Mouse (Mus musculus) lung, postnatal 14 days (tissue): ENCODE measurements at regions not wholly inside any gene's neighbourhood (a gene's known extent, or its start where the extent isn't known, plus 50 kb on each side); places are given as distances from the start of the nearest gene placed in this dataset.
"Not testable (repeated sequence)": the region's sequence is repeated elsewhere in the genome, so short reads cannot be mapped to it uniquely, and the experiment has no call there.

Experiments used
- DNase-seq: peaks from one replicate; pipeline ENCODE4 v3.0.0; 2021

DNA sequence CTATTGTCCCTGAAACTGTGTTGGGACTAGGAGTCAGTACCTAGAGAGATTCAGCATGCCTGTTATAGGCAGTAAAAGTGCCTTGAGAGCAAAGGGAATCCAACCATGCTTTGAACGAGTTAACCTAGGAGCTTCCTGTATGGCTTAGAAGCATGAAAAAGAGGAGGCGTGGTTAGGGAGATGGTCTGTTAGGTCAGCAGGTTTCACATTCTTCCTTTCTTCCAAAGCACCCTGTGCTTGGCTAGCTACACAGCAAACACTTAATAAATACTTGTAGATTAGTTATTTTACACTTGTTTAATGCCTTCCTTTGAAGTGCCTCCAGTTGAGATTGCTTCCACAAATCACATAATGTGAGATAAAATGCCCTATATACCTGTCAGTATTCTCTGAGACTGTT lies 284.9 kb upstream of the Adgra3 start:
- DNase-seq, result no peak

DNA sequence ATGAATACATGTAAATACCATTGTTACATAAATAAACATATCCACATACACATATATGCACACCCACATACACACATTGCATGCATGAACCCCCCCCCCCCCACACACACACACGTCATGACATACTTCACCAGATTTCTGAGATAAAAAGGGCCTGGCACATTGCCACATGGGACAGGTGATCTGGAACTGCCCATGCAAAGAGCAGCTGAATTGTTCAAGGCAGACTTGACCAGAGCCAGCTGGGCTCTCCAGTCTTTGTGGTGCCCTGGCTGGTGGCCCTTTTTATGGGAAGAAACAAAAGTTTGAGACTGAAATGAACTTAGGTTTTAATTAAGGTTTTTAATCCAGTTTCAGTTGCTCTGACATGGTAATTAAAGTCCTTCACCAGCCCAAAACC lies 250.7 kb upstream of the Adgra3 start:
- no peak for DNase-seq

DNA sequence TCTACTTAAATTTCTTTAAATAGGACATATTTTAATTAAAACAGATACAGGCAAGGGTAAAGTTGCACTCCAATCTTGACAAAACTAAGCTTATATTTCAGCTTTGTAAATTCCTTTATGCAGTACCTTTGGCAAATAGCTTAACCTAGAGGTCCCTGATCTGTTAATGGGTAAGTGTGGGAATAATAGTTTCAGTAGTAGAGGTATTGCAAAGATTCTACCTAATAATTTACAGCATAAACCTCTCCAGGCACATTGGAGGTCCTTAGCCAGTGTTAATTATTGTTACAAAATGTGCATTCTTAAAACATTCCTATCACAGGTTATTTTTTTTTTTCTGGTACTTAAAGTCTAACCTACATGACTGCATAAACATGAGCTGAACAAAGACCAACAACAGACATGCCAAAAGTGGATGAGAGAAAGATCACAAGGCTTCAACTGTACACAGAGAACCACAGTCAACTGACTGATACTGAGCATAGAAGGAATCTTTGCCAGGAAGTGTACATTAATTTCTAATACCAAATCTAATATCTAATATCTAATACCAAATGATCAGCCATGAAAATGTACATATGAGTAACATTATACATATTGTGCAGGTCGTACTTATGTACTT lies 245.2 kb upstream of the Adgra3 start:
- DNase-seq, result no peak

DNA sequence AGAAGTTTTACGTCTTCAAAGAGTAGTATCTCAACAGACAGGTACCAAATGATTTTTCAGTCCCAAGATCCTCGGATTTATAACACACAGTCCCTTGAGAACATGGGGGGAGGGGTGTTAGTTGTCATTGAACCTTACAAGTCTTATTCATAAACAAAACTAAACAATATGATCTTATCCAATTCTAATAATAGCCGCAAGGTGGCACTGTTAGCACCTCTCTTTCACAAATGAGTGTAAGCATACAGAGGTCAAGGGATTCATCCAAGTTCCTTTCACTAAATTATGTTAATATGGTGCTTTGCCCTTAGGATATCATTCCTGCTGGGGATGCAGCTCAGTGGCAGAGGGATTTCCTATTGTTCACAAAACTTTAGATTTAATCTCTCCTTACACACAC lies 235.0 kb upstream of the Adgra3 start:
- no peak for DNase-seq

DNA sequence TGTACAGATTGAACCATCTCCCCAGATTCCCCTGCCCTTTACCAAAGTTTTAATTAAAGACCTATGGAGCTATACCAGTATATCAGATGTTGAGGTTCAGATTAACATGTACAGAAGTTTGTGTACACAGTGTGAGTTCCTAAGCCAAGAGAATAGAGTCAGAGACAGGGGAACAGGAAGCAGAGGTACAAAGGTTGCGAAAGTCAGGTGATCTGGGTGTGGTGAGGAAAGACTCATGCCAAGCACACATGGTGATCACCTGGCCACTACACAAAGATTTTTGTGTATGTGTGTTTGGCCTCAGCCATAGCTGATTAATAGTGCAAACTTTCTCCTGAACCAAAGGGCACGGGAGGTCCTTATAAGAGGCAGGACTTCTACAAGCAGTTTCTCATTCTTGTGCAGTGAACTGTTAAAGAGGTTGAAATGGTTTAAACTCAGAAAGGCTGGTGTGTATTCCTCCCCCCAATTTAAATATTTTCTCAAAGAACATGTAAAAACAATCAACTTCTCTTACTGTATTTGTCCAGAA lies 232.1 kb upstream of the Adgra3 start:
- DNase-seq, result no peak

DNA sequence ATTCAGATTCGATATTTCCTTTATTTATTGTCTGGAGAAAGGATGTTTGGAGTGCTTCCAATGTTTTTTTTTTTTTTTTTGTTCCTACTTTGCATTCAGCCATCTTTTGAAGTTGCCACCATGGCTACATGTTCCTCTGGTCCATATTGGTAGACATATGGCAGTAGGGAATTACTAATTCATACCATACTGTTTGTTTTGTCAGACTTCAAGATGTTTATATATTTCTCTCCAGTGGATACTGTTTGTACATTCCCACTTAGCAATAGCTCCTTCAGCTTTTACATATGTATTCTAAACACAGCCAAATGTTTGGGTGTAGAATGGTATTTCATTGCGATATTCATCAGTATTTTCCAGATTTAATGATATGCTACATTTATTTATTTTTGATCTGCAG lies 201.6 kb upstream of the Adgra3 start:
- no peak for DNase-seq

DNA sequence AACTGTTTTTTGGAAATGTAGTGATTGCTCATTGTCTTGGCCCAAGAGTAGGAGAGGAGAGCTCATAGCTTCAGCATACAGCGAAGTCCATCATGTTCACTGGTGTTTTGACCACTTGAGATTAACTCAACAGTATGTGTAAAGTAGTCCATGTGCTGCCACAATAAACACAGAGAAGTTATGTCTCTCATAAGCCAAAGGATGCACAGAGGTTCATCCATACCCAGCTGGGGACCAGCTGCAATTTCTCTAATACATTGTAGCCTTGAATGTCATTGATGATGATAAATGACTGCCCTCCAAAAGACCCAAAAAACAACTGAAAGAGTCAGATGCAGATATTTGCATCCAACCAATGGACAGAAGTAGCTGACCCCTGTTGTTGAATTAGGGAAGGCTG lies 199.2 kb upstream of the Adgra3 start:
- no peak for DNase-seq

DNA sequence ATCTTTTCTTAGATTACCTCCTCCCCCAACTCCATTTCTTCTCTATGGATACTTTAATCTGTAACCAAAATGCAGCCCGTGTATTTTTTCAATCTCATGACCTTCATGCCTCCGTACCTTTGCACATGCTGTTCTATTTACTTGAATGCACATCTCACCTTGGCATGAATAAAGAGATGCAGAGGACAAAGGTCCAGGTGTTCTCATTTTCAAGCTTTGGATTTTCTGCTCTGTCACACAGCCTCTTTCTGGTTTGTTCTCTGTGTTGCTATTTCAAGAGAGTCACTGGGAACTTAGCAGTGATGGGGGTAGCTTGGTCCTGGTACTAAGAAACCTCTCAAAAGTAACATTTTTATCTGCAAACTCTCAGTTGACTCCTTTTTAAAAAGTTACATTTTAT lies 175.3 kb upstream of the Adgra3 start:
- no peak for DNase-seq

DNA sequence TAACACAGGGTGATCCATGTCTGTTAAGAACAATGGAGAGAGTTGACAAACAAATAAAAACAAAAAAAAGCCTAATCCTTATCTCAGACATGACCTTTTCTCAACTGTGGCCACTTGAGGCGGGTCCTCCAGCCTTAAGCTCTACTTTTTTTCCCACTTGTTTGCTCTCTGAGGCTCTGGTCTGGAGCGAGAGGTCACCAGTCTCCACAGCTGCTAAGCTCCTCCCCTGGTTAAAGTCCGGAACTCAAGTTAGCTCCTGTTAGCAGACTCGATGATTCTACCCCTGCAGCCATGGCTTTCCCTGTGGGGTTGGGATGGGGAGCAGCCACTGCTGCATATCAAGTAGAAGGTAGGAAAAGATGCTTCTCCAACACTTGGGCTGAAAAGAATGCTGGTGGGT lies 158.2 kb upstream of the Adgra3 start:
- no peak for DNase-seq

DNA sequence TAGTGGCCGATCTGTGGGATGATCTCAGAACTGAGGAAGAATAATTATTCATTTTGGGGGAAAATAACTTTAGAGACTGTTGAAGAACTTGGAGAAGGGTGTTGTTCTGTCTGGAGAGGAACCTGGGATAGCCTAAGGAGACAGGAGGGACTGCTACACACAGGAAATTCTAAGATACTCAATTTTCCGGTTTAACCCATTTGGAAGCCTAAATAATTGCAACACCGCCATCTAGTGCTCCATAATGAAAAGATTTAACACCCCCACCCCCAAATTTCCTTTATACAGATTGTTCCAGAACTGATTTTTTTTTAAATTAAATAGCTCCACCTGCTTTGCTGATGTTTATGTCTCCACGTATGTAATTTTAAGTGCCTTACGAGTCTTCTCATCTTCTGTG lies 157.2 kb upstream of the Adgra3 start:
- peak; percentile 2 for DNase-seq

DNA sequence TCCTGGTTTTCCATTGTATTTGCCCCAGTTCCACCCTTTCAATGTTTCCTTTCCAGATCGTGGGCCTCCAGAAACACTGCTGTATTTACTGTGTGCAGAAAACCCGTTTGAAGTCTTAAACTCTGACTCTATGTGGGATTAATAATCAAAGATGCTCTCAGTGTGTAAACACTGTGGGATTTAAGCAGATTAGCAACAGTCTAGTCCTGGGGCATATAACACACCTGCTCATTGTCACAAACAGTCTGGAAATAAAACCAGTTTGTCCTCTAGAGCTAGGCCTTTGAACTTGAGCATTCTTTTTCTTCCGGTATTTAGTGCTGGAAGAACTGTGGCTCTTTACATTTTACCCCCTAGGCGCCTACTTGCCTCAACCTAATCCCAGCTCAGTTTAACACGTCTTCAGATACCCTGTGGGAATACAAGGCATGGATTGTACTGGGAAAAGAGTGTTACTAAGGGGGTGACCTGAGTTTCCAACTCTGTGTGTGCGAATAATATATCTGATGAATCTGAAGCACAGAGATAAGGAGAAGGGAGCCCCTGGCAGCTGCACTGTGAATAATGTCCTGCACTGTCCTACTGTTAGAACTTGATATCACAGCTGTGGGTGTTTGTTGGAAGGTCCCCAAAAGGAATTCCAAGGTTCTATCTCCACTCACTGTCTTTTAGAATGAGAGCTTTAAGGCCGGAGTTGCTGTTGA lies 143.7 kb upstream of the Adgra3 start:
- no peak for DNase-seq

DNA sequence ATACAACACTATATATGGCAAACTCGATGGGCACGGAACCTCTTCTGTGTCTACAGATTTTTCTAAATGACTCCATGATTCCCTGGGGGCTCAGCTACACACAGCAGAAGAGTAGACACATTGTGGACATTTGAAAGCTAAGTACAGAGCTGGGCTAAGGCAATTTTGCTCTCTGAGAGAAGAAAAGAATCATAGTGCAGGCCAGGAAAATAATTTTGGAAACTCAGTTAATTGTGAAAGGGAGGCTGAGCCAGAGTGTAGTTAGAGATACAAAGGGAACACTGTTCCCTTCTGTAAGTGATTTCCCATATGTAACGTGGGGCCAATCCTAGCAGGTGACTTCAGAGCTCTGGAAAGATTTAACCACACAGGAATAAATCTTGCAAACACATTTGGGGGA lies 137.6 kb upstream of the Adgra3 start:
- DNase-seq, result no peak

DNA sequence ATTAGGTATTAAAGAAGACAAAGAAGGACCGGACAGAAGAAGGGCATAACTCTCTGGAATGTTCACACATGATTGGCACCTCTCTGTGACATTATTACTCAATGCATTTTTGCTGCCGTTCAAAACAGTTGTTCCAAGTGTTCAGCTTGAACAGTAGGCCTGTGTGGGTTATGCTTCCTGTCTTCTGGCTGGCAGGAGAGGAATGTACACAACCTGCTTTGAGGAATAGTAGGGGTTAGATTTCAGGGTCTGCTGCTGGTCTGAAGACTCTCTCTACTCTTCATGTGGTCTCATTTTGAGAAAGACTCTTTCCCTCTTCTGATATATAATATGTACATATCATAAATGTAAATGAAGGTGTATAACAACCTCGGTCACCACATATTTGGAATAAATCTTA lies 137.2 kb upstream of the Adgra3 start:
- DNase-seq, result no peak

DNA sequence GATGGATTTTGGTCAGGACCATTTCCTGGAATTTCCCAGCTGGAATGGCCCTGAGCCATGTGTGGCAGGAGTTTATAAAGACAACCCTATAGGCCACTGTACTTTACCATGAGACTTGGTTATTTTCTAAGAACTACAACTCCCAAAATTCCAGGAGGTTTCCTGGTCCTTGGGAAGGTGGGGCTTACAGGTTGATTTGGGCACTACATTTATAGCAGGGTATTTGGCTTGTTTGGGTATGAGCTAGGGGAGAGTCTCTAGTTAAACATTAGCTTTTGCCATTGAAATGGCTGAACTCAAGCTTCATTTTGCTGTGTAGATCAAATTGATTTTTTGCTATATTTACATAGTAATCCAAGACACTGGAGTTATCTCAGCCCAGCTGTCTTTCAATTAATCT lies 130.6 kb upstream of the Adgra3 start:
- no peak for DNase-seq

DNA sequence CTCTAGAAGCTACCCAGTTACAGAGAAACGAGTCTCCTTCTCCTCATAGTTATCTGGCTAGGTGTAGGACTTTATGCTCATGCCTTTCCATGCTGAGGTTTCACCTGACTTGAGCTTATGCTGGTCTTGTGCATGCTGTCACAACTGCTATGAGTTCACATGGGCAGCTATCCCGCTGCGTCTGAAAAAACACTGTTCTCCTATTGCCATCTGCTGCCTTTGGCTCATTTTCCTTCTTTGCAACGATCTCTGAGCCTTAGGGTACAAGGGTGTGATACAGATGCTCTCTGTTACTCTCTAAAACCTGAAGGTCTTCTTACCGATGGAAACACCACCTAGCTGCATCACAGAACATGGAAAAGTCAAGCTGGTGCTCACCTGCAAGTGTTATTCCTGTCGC lies 123.9 kb upstream of the Adgra3 start:
- no peak for DNase-seq

DNA sequence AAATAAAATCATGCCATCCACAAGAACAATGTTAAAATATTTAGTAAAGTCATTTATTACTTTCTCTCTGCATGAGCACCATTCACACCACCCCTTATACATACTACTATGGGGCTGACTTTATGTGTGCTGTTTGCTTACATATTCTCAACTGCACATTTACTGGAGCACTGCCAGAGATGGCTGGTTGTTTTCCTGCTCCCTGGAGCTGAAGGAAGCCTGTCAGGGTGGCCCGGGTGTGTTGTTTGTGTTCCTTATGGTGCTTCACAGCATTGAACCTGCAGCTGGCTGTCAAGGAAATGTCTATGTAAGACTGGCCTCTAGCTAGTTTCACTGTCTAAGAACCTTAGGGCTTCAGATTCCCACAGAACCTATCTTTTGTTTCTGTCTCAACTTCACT lies 97.8 kb upstream of the Adgra3 start:
- peak; percentile 2 for DNase-seq

DNA sequence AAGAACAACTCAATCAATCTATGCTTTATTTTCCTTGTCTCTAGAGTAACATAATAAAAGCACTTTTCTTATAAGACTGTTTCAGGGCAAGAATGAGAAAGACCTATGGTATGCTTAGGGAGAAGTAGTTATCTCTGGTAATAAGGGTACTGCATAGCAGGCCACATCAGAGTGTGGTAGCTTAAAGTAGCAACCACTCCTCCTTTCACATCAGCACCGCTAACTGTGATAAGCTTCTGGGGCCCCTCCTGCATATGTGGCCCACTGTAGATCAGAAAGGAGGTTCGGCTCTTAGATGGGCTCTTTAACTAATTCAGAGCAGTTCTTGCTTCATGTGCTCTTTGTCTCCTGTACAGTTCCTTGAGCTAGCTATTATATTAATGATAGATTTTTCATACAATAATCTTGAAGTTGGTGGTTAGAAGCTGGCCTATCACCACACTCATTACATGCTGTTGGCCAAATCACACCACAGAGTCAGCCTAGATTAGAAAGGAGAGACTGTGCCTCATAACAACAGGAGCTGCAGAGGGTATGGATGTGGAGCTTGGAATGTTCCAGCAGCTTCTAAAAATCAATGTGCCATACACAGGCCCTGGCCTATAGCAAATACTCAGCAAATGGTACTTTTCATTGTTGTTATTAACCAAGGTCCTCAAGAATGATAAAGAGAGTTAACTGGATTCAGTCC lies 96.5 kb upstream of the Adgra3 start:
- not testable (repeated sequence) for DNase-seq

DNA sequence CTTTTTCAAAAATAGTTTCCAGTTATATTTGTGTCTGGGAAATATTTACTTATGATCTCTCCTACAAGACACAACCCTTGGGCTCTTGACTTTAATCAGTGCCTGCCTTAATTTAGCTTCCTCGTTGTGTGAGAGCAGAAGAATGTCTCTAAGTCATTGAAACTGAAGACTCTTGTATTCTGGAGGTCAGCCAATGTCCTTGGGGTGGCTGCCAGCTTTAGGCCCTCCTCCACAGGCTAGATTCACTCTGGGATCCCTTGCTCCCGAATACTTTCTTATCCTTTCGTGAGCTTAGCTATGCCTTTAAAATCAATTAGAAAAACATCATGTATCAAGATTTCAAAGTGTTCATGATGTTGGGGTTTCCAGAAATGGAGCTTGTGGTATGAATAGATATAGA lies 88.1 kb upstream of the Adgra3 start:
- peak; percentile 73 for DNase-seq

DNA sequence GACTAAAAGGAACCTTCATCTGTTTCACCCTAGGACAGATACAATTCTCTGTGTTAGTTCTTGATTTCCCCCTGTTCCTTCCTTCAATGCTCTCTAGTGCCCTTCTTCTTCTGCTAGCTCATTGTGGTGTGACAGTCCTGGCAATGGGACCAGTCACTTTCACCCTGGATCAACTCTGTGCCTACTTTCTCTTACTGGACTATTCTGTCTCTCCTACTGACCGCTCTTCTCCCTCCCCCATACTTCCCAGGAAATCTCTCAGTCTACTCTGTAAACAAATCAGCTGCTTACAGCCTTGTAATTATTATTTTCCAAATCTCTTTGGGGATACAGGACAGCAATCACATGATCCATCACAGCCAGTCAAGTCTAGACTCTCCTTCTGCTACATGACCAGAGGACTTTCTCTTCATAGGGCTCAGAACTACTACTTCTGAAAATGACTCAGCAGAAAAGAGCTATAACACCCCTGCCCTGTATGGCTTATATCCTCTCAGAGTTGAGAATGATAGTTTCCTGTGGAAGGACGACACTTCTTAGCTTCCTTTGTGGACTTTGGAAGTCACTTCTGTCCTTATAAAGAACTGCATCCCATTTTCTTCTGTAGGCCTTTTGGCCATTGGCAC lies 86.8 kb upstream of the Adgra3 start:
- no peak for DNase-seq

DNA sequence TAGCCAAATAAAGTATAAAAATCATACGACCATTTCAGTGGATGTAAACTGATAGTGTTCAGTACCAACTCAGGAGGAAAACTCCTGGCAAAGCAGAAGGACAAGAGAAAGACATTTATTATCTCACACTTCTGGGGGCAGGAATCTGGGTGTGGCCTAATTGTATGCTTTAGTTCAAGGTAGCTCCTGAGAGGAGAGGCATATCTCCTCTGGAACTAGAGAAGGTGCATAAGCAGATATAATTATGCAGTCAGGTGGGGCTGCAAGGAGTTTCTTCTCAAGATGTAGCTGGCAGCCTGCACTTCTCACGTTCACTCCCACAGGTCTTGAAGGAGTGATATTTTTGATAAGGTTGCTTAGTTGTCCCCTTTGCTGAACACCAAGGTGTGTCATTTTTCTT lies 71.4 kb upstream of the Adgra3 start:
- no peak for DNase-seq

DNA sequence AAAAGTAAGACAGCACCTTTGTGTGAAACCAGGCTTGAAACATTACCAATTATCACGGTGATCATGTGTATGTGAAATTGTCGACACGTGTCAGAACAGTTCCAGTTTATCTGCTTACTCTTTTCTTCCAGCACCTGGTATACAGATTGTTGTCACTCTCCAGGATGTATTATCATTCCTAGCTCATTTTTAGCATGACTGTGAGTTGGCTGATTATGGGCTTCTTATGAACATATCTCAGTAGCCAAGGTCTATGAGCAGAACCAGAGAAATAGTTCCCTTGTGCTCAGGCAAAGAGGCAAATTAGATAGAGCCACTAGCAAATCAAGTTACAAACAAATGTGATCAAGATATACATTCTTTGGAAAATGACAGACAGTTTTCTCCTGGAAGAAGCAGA lies 70.2 kb upstream of the Adgra3 start:
- DNase-seq, result no peak

DNA sequence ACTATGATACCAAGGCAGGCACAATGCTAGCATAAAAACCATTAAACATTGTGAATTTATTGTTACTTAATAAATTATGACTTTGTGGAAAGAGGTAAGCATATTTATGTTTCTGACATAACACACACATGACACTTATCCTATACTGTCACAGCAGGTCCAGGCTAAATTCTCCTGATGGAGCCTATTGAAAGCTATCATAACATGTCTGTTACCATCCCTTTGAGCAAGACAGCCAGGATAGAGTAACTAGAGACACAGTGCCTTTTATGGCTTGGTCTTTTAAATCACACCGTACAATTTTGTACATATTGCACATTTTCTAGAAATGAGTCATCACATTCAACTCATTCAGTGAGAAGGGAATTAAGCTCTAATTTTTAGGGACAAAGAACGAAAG lies 67.8 kb upstream of the Adgra3 start:
- DNase-seq, result no peak

DNA sequence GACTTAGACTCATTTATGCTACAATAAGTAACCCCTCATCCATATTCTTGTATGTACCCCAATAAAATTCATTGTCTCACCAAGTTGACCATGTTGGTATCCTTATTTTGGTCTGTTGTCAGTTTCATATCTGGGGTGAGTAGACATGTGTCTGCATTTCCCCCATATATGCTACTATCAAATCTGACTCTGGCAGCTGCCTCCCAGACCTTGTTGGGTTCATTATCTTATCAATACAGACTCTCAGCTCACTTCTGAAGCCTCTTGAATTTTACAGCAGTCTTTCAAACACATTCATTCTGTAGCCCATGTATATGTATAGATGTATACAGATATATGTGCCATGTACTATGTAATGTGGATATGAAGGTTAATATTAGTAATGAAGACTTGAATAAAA lies 67.4 kb upstream of the Adgra3 start:
- DNase-seq, result no peak

DNA sequence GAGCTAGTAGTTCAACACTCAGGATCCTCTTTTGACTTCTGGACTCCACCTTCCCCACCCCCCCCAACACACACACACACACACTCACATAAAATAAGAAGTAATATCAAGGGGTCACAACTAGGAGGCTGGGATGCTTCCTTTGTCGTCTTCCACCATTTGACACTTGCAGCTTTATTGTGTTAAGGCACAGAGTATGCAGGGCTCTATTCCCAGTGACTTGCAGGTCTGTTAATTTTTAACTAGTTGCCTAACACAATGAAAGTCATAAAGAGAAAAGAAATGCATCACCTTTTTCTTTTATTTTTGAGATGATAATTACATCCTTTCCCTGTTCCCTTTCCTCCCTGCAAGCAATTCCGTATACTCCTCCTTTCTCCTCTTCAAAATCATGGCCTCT lies 66.9 kb upstream of the Adgra3 start:
- no peak for DNase-seq
